Mouse (Mus musculus) adrenal gland, adult 8-10 months (tissue): ENCODE data around the gene Sept12. TPM values are rescaled to one million over a fixed set of nuclear protein-coding genes. Genes with fewer than 3 reads are reported as not detected.

Experiments used
- DNase-seq: peaks from one replicate; pipeline ENCODE4 v3.0.0; 2022
- total RNA-seq, 4 experiments: library from RNA; stranded (reverse); gene quantifications; 2 replicates each; pipeline ENCODE4 v1.2.4; 2022

Sept12 gene
- total RNA-seq, 4 experiments from 2014 or later = not detected

- DNase-seq = no peak
Observed at GRCm38 (mm10) chr16:4937351-4938190, 60.1 kb downstream of the Sept12 start.

Other genes starting within 250 kb of the Sept12 start
- gene Cdip1, start 207.6 kb downstream of the Sept12 start, total RNA-seq = 100 to 1,000 TPM; 120 to 148 (median 143) TPM
- under 1 TPM in 1 of 4 experiments, not detected in 3; 0.14 TPM for gene 4930562C15Rik, start 162.4 kb downstream of the Sept12 start, total RNA-seq
- gene Ubald1, start 117.5 kb downstream of the Sept12 start, total RNA-seq = 10 to 100 TPM; 33.0 to 42.5 (median 38.2) TPM
- gene Mgrn1, start 111.6 kb downstream of the Sept12 start, total RNA-seq = 100 to 1,000 TPM in 2 of 4 experiments, 10 to 100 TPM in 2; 88.5 to 120 (median 98.0) TPM
- 10 to 100 TPM; 75.9 to 85.5 (median 78.3) TPM for gene Nudt16l1, start 59.1 kb downstream of the Sept12 start, total RNA-seq
- gene Anks3, start 33.6 kb downstream of the Sept12 start, total RNA-seq = 10 to 100 TPM; 48.5 to 79.6 (median 58.6) TPM
- not detected for gene Smim22, start 9.4 kb upstream of the Sept12 start, total RNA-seq
- 10 to 100 TPM; 24.3 to 50.0 (median 36.7) TPM for gene Rogdi, start 15.7 kb upstream of the Sept12 start, total RNA-seq
- 100 to 1,000 TPM in 3 of 4 experiments, 10 to 100 TPM in 1; 96.3 to 120 (median 114) TPM for gene Glyr1, start 52.0 kb upstream of the Sept12 start, total RNA-seq
- gene Ubn1, start 52.2 kb upstream of the Sept12 start, total RNA-seq = 10 to 100 TPM; 34.1 to 41.6 (median 38.6) TPM
- 10 to 100 TPM in 2 of 4 experiments, 1 to 10 TPM in 2; 3.1 to 17.7 (median 9.9) TPM for gene Ppl, start 134.6 kb upstream of the Sept12 start, total RNA-seq
- gene Sec14l5, start 149.3 kb upstream of the Sept12 start, total RNA-seq = under 1 TPM; 0.17 to 0.35 (median 0.23) TPM
- gene Nagpa, start 206.2 kb upstream of the Sept12 start, total RNA-seq = 10 to 100 TPM; 28.2 to 37.9 (median 33.4) TPM
- 10 to 100 TPM; 29.9 to 35.1 (median 31.2) TPM for gene AU021092, start 224.4 kb upstream of the Sept12 start, total RNA-seq
- gene Alg1, start 235.8 kb upstream of the Sept12 start, total RNA-seq = 10 to 100 TPM; 38.0 to 53.2 (median 43.5) TPM